ENCODE assay signal across 8 mouse cellular contexts in genomic region chr6:124757351-124757880, GRCm38 (mm10). TPM values are rescaled to one million over a fixed set of nuclear protein-coding genes. Genes with fewer than 3 reads are reported as not detected.
DNase-seq lines count a peak whose midpoint lies in the region; ATAC-seq and TF ChIP-seq lines count a peak whose summit lies in the region.

No protein-coding gene starts in this region.

- H3K9me3 ChIP-seq in limb, embryonic 15.5 days: no peaks in the 10 kb centered on the region
- no peaks in the 10 kb centered on the region for H3K9me3 ChIP-seq in stomach, postnatal 0 days (ENCODE audit: control insufficient read depth, low read length)

- no peak for TF ChIP-seq POLR2A in testis, adult 2 months (IDR thresholded peaks at IDR 0.05; ENCODE audit: control insufficient read depth, low read depth, low read length)

- ATAC-seq in limb, embryonic 15.5 days (ENCODE audit: insufficient number of reproducible peaks, low FRiP score, low TSS enrichment, low read depth): no peak
- ATAC-seq in stomach, postnatal 0 days (ENCODE audit: low FRiP score, low TSS enrichment): no peak

- H3K4me3 ChIP-seq in testis, adult 2 months (ENCODE audit: control insufficient read depth, low read depth, low read length): no peak overlapping the region; the same call in 1 of the 2 replicates
- H3K4me3 ChIP-seq in limb, embryonic 15.5 days: peak overlapping the region; percentile 78
- peak overlapping the region; percentile 76 for H3K4me3 ChIP-seq in stomach, postnatal 0 days (ENCODE audit: low read depth, low read length)

- H3K27me3 ChIP-seq in testis, adult 2 months (ENCODE audit: control insufficient read depth, insufficient read depth, low read length): no peaks in the 10 kb centered on the region; the same call in 1 of the 2 replicates
- no peaks in the 10 kb centered on the region for H3K27me3 ChIP-seq in limb, embryonic 15.5 days
- no peaks in the 10 kb centered on the region for H3K27me3 ChIP-seq in stomach, postnatal 0 days (ENCODE audit: control insufficient read depth, insufficient read depth, low read length)

- H3K4me2 ChIP-seq in limb, embryonic 15.5 days: peak overlapping the region; percentile 58
- peak overlapping the region; percentile 72 for H3K4me2 ChIP-seq in stomach, postnatal 0 days (replicated peaks; ENCODE audit: low read depth)

- H3K9ac ChIP-seq in limb, embryonic 15.5 days: peak overlapping the region; percentile 98
- H3K9ac ChIP-seq in stomach, postnatal 0 days (ENCODE audit: low read length): peak overlapping the region; percentile 94

- WGBS in limb, embryonic 15.5 days: 6% methylated on average over 5 of the region's 5 CpGs
- 8% methylated on average over 5 of the region's 5 CpGs for WGBS in stomach, postnatal 0 days

- peak; percentile 33 for DNase-seq in embryo, embryonic 10.5 days (ENCODE audit: low spot score)
- DNase-seq in embryo, embryonic 10 days (ENCODE audit: low spot score): no peak
- DNase-seq in testis, postnatal 10 days (ENCODE audit: low spot score): no peak
- DNase-seq in stomach, postnatal 0 days (ENCODE audit: low spot score): no peak
- DNase-seq in cerebellum, postnatal 14 days: no peak
- no peak for DNase-seq in frontal cortex, postnatal 10 days (ENCODE audit: low spot score in 2 of 2)

- peaks cover 11% of the 10 kb centered on the region for H3K4me1 ChIP-seq in testis, adult 2 months (ENCODE audit: control insufficient read depth, insufficient read depth, low read length)
- H3K4me1 ChIP-seq in limb, embryonic 15.5 days: peaks cover 48% of the 10 kb centered on the region
- peaks cover 10% of the 10 kb centered on the region for H3K4me1 ChIP-seq in stomach, postnatal 0 days (replicated peaks; ENCODE audit: control insufficient read depth, insufficient read depth)

- peak overlapping the region; percentile 68 for H3K27ac ChIP-seq in testis, adult 2 months (ENCODE audit: control insufficient read depth, insufficient read depth, low read depth, low read length)
- peak overlapping the region; percentile 99 for H3K27ac ChIP-seq in limb, embryonic 15.5 days
- peak overlapping the region; percentile 97 for H3K27ac ChIP-seq in stomach, postnatal 0 days (replicated peaks)

- TF ChIP-seq EP300 in stomach, postnatal 0 days (optimal IDR thresholded peaks at IDR 0.05): no peak

- H3K36me3 ChIP-seq in testis, adult 2 months (ENCODE audit: control insufficient read depth, insufficient read depth, low read length): no peaks in the 10 kb centered on the region
- H3K36me3 ChIP-seq in limb, embryonic 15.5 days: peaks cover 3% of the 10 kb centered on the region
- no peaks in the 10 kb centered on the region for H3K36me3 ChIP-seq in stomach, postnatal 0 days (ENCODE audit: control insufficient read depth, insufficient read depth, low read length)

- TF ChIP-seq CTCF in testis, adult 2 months (IDR thresholded peaks at IDR 0.05; ENCODE audit: control insufficient read depth, insufficient read depth, insufficient replicate concordance, low read depth, low read length): no peak
- TF ChIP-seq CTCF in stomach, postnatal 0 days (IDR thresholded peaks at IDR 0.05; ENCODE audit: low read depth): no peak

RNA-seq across cellular contexts. Expression of gene Atn1, which starts 1.1 kb away (rescaled TPM):
- polyA plus RNA-seq in testis, adult 2 months (2012; rRNA removed): 69.3 and 76.1 TPM in 2 replicates
- polyA plus RNA-seq in limb, embryonic 15.5 days (2015; fragmentation: Nextera tagmentation; extraction: Ambion mirVana): 15.1 and 15.7 TPM in 2 replicates
- 6.6 and 6.9 TPM in 2 replicates for polyA plus RNA-seq in stomach, postnatal 0 days (2015; fragmentation: Nextera tagmentation; extraction: Ambion mirVana)

RNA-seq across cellular contexts. Expression of gene Gm45234, which starts 1.6 kb away (rescaled TPM):
- 0.05 TPM in 1 of 2 replicates, not detected in the other for polyA plus RNA-seq in testis, adult 2 months (2012; rRNA removed)
- 0.10 TPM in 1 of 2 replicates, not detected in the other for polyA plus RNA-seq in limb, embryonic 15.5 days (2015; fragmentation: Nextera tagmentation; extraction: Ambion mirVana)
- polyA plus RNA-seq in stomach, postnatal 0 days (2015; fragmentation: Nextera tagmentation; extraction: Ambion mirVana): not detected in 2 replicates

RNA-seq across cellular contexts. Expression of gene Eno2, which starts 12.1 kb away (rescaled TPM):
- polyA plus RNA-seq in testis, adult 2 months (2012; rRNA removed): 0.51 and 0.63 TPM in 2 replicates
- polyA plus RNA-seq in limb, embryonic 15.5 days (2015; fragmentation: Nextera tagmentation; extraction: Ambion mirVana): 7.9 and 9.1 TPM in 2 replicates
- 4.3 and 5.1 TPM in 2 replicates for polyA plus RNA-seq in stomach, postnatal 0 days (2015; fragmentation: Nextera tagmentation; extraction: Ambion mirVana)

RNA-seq across cellular contexts. Expression of gene Grcc10, which starts 16.2 kb away (rescaled TPM):
- 207 and 220 TPM in 2 replicates for polyA plus RNA-seq in testis, adult 2 months (2012; rRNA removed)
- polyA plus RNA-seq in limb, embryonic 15.5 days (2015; fragmentation: Nextera tagmentation; extraction: Ambion mirVana): 356 and 402 TPM in 2 replicates
- 292 and 310 TPM in 2 replicates for polyA plus RNA-seq in stomach, postnatal 0 days (2015; fragmentation: Nextera tagmentation; extraction: Ambion mirVana)

RNA-seq across cellular contexts. Expression of gene Ptpn6, which starts 18.9 kb away (rescaled TPM):
- polyA plus RNA-seq in testis, adult 2 months (2012; rRNA removed): 1.4 and 1.9 TPM in 2 replicates
- polyA plus RNA-seq in limb, embryonic 15.5 days (2015; fragmentation: Nextera tagmentation; extraction: Ambion mirVana): 17.4 and 17.8 TPM in 2 replicates
- polyA plus RNA-seq in stomach, postnatal 0 days (2015; fragmentation: Nextera tagmentation; extraction: Ambion mirVana): 13.1 and 15.8 TPM in 2 replicates
